In genomic region chr9:107630576-107630975, GRCm38 (mm10) we compare ENCODE assay signal across 8 mouse cellular contexts. TPM values are rescaled to one million over a fixed set of nuclear protein-coding genes. Genes with fewer than 3 reads are reported as not detected.
DNase-seq lines count a peak whose midpoint lies in the region; ATAC-seq and TF ChIP-seq lines count a peak whose summit lies in the region.

No protein-coding gene starts in this region.

- 13% methylated on average over 4 of the region's 4 CpGs for WGBS in kidney, postnatal 0 days
- 3% methylated on average over 4 of the region's 4 CpGs for WGBS in neural tube, embryonic 13.5 days

- DNase-seq in kidney, postnatal 0 days (ENCODE audit: low spot score), result no peak
- no peak for DNase-seq in kidney, adult 8-10 months
- peak; percentile 90 for DNase-seq in Muller cell, postnatal 12 days (ENCODE audit: inconsistent ontology term)
- peak; percentile 65 to 80 for DNase-seq in layer of hippocampus, postnatal 10 days (ENCODE audit: low spot score in 2 of 2)
- DNase-seq in urinary bladder, postnatal 10 days (ENCODE audit: low spot score), result no peak

- H3K4me2 ChIP-seq in kidney, postnatal 0 days (ENCODE audit: low read length), result peak overlapping the region; percentile 40
- H3K4me2 ChIP-seq in neural tube, embryonic 13.5 days, result peak overlapping the region; percentile 99

- no peaks in the 10 kb centered on the region for H3K27me3 ChIP-seq in kidney, postnatal 0 days (ENCODE audit: insufficient read depth, low read length)
- H3K27me3 ChIP-seq in neural tube, embryonic 13.5 days, result no peaks in the 10 kb centered on the region

- peak overlapping the region; percentile 92 for H3K27ac ChIP-seq in kidney, postnatal 0 days
- H3K27ac ChIP-seq in embryonic fibroblast, embryonic 13.5 days (ENCODE audit: insufficient read depth, low read length), result peak overlapping the region; percentile 8
- H3K27ac ChIP-seq in neural tube, embryonic 13.5 days (replicated peaks), result peak overlapping the region; percentile 98

- H3K4me1 ChIP-seq in kidney, postnatal 0 days (replicated peaks; ENCODE audit: insufficient read depth, low read length), result peaks cover 61% of the 10 kb centered on the region
- H3K4me1 ChIP-seq in embryonic fibroblast, embryonic 13.5 days (ENCODE audit: control insufficient read depth, insufficient read depth, low read length), result peaks cover 21% of the 10 kb centered on the region
- H3K4me1 ChIP-seq in neural tube, embryonic 13.5 days (replicated peaks), result peaks cover 93% of the 10 kb centered on the region

- H3K36me3 ChIP-seq in kidney, postnatal 0 days (ENCODE audit: insufficient read depth, low read length), result no peaks in the 10 kb centered on the region
- H3K36me3 ChIP-seq in neural tube, embryonic 13.5 days, result peaks cover 2% of the 10 kb centered on the region; the same call in 1 of the 2 replicates

- ATAC-seq in kidney, postnatal 0 days (replicated peaks; ENCODE audit: low FRiP score, low read depth), result no peak
- peak; percentile 21 for ATAC-seq in neural tube, embryonic 13.5 days (ENCODE audit: low read depth)
- no peak for ATAC-seq in inflammation-experienced regulatory T-cells, adult 6 months

- H3K9me3 ChIP-seq in kidney, postnatal 0 days (replicated peaks; ENCODE audit: low read length), result no peaks in the 10 kb centered on the region
- H3K9me3 ChIP-seq in neural tube, embryonic 13.5 days, result no peaks in the 10 kb centered on the region

- TF ChIP-seq POLR2A in embryonic fibroblast, embryonic 13.5 days (IDR thresholded peaks at IDR 0.05; ENCODE audit: low read depth, low read length), result no peak

- H3K4me3 ChIP-seq in kidney, postnatal 0 days (replicated peaks; ENCODE audit: low read depth, low read length), result no peak overlapping the region
- H3K4me3 ChIP-seq in embryonic fibroblast, embryonic 13.5 days (ENCODE audit: insufficient read depth, low read length), result no peak overlapping the region
- H3K4me3 ChIP-seq in neural tube, embryonic 13.5 days, result peak overlapping the region; percentile 85

- TF ChIP-seq CTCF in kidney, postnatal 0 days (IDR thresholded peaks at IDR 0.05; ENCODE audit: low read depth), result no peak
- no peak for TF ChIP-seq CTCF in embryonic fibroblast, embryonic 13.5 days (IDR thresholded peaks at IDR 0.05; ENCODE audit: borderline replicate concordance, insufficient read depth, low read length)

- H3K9ac ChIP-seq in kidney, postnatal 0 days (ENCODE audit: low read depth, low read length), result peak overlapping the region; percentile 37
- H3K9ac ChIP-seq in neural tube, embryonic 13.5 days, result peak overlapping the region; percentile 96

RNA-seq across cellular contexts. Expression of gene Gnai2, which starts 4.6 kb away (rescaled TPM):
- 351 and 359 TPM in 2 replicates for polyA plus RNA-seq in kidney, postnatal 0 days (2015; fragmentation: Nextera tagmentation; extraction: Ambion mirVana)
- polyA plus RNA-seq in embryonic fibroblast, embryonic 13.5 days (2011; ENCODE audit: insufficient read length, low read depth, missing spikeins), result 388 and 402 TPM in 2 replicates
- 100 to 1,000 TPM; 254 to 263 TPM for total RNA-seq in layer of hippocampus, postnatal 10 days (2021)
- polyA plus RNA-seq in neural tube, embryonic 13.5 days (2015; fragmentation: Nextera tagmentation; extraction: Ambion mirVana), result 350 and 384 TPM in 2 replicates
- 100 to 1,000 TPM; 136 to 264 (median 154) TPM for polyA plus RNA-seq in inflammation-experienced regulatory T-cells, adult 6 months (2017; shearing (Covaris generic))

RNA-seq across cellular contexts. Expression of gene Sema3b, which starts 21.5 kb away (rescaled TPM):
- 30.5 and 33.3 TPM in 2 replicates for polyA plus RNA-seq in kidney, postnatal 0 days (2015; fragmentation: Nextera tagmentation; extraction: Ambion mirVana)
- polyA plus RNA-seq in embryonic fibroblast, embryonic 13.5 days (2011; ENCODE audit: insufficient read length, low read depth, missing spikeins), result 9.5 and 16.6 TPM in 2 replicates
- total RNA-seq in layer of hippocampus, postnatal 10 days (2021), result 1 to 10 TPM; 3.5 to 3.7 TPM
- 6.5 and 9.0 TPM in 2 replicates for polyA plus RNA-seq in neural tube, embryonic 13.5 days (2015; fragmentation: Nextera tagmentation; extraction: Ambion mirVana)
- polyA plus RNA-seq in inflammation-experienced regulatory T-cells, adult 6 months (2017; shearing (Covaris generic)), result not detected

RNA-seq across cellular contexts. Expression of gene Slc38a3, which starts 38.8 kb away (rescaled TPM):
- 12.9 and 14.7 TPM in 2 replicates for polyA plus RNA-seq in kidney, postnatal 0 days (2015; fragmentation: Nextera tagmentation; extraction: Ambion mirVana)
- 1.1 TPM in 1 of 2 replicates, not detected in the other for polyA plus RNA-seq in embryonic fibroblast, embryonic 13.5 days (2011; ENCODE audit: insufficient read length, low read depth, missing spikeins)
- 100 to 1,000 TPM in 1 of 2 experiments, 10 to 100 TPM in 1; 96.5 to 109 TPM for total RNA-seq in layer of hippocampus, postnatal 10 days (2021)
- 23.9 and 25.6 TPM in 2 replicates for polyA plus RNA-seq in neural tube, embryonic 13.5 days (2015; fragmentation: Nextera tagmentation; extraction: Ambion mirVana)
- not detected for polyA plus RNA-seq in inflammation-experienced regulatory T-cells, adult 6 months (2017; shearing (Covaris generic))

RNA-seq across cellular contexts. Expression of gene Ifrd2, which starts 43.1 kb away (rescaled TPM):
- polyA plus RNA-seq in kidney, postnatal 0 days (2015; fragmentation: Nextera tagmentation; extraction: Ambion mirVana), result 28.9 and 29.9 TPM in 2 replicates
- 31.1 and 31.5 TPM in 2 replicates for polyA plus RNA-seq in embryonic fibroblast, embryonic 13.5 days (2011; ENCODE audit: insufficient read length, low read depth, missing spikeins)
- total RNA-seq in layer of hippocampus, postnatal 10 days (2021), result 10 to 100 TPM; 13.2 to 14.1 TPM
- polyA plus RNA-seq in neural tube, embryonic 13.5 days (2015; fragmentation: Nextera tagmentation; extraction: Ambion mirVana), result 13.5 and 17.4 TPM in 2 replicates
- 10 to 100 TPM; 13.7 to 32.0 (median 31.7) TPM for polyA plus RNA-seq in inflammation-experienced regulatory T-cells, adult 6 months (2017; shearing (Covaris generic))

RNA-seq across cellular contexts. Expression of gene Gnat1, which starts 48.9 kb away (rescaled TPM):
- polyA plus RNA-seq in kidney, postnatal 0 days (2015; fragmentation: Nextera tagmentation; extraction: Ambion mirVana), result 0.89 and 1.2 TPM in 2 replicates
- not detected in 2 replicates for polyA plus RNA-seq in embryonic fibroblast, embryonic 13.5 days (2011; ENCODE audit: insufficient read length, low read depth, missing spikeins)
- total RNA-seq in layer of hippocampus, postnatal 10 days (2021), result 1 to 10 TPM in 1 of 2 experiments, under 1 TPM in 1; 0.71 to 1.1 TPM
- 0.96 and 2.4 TPM in 2 replicates for polyA plus RNA-seq in neural tube, embryonic 13.5 days (2015; fragmentation: Nextera tagmentation; extraction: Ambion mirVana)
- 1 to 10 TPM in 1 of 3 experiments, under 1 TPM in 1, not detected in 1; 0.58 to 1.1 TPM for polyA plus RNA-seq in inflammation-experienced regulatory T-cells, adult 6 months (2017; shearing (Covaris generic))

Comparison
In these comparisons a context has a peak if more than half of its experiments do, and no peak if none do; other contexts are left out.
1. DNase-seq: peak in Muller cell, postnatal 12 days (single experiment) and layer of hippocampus, postnatal 10 days (2 of 2); none in kidney, postnatal 0 days (single experiment), kidney, adult 8-10 months (0 of 2) and urinary bladder, postnatal 10 days (single experiment).
2. H3K27ac ChIP-seq: peak in every context shown above with its lines; median percentile 98 in neural tube, embryonic 13.5 days; 92 in kidney, postnatal 0 days; 8 in embryonic fibroblast, embryonic 13.5 days.